Mouse (Mus musculus) heart, postnatal 0 days (tissue): Measurements from ENCODE around the gene Styx.

Source experiments
- CTCF ChIP-seq: IDR thresholded peaks from 2 replicates; pipeline ENCODE4 v1.5.1; 2016; ENCODE audit warnings: antibody characterized with exemption, control low read depth, low read depth
- EP300 ChIP-seq: IDR thresholded peaks from 2 replicates; pipeline ENCODE4 v1.6.1; 2016; ENCODE audit warnings: antibody characterized with exemption, low read depth

GRCm38 (mm10) chr14:45378771-45379170 is 27.9 kb downstream of the Styx start:
- TF ChIP-seq CTCF (no peak), EP300 (no peak)
